Mouse (Mus musculus) cerebellum, adult 2 months (tissue): ENCODE measurements around the gene Shb. TPM values are rescaled to one million over a fixed set of nuclear protein-coding genes. Genes with fewer than 3 reads are reported as not detected.

Experiments used
- DNase-seq, 2 experiments: peaks; one replicate each; pipeline ENCODE4 v3.0.0; 2021
- H3K27ac ChIP-seq: fragments of 200-500 bp; 2 replicates; pipeline ENCODE4 v1.5.1; 2012; ENCODE audit warnings: low read length, control low read depth, inconsistent platforms; ENCODE audit not compliant: insufficient read depth
- H3K27me3 ChIP-seq: fragments of 200-500 bp; 2 replicates; pipeline ENCODE4 v1.6.1; 2012; ENCODE audit warnings: inconsistent platforms, mild to moderate bottlenecking, low read length, moderate library complexity; ENCODE audit not compliant: control insufficient read depth, insufficient read depth
- H3K4me1 ChIP-seq: fragments of 200-500 bp; 2 replicates; pipeline ENCODE4 v1.6.1; 2011; ENCODE audit warnings: low read length; ENCODE audit not compliant: control insufficient read depth, insufficient read depth
- H3K4me3 ChIP-seq: fragments of 200-500 bp; replicated peaks from 2 replicates; pipeline ENCODE3; 2011; ENCODE audit warnings: mild to moderate bottlenecking, low read depth, low read length, control low read depth; ENCODE audit not compliant: insufficient read depth
- CTCF ChIP-seq: fragments of 200-500 bp; IDR thresholded peaks from 2 replicates; pipeline ENCODE4 v1.5.1; 2011; ENCODE audit warnings: low read depth, mild to moderate bottlenecking, control low read depth, low read length, moderate library complexity, borderline replicate concordance; ENCODE audit not compliant: insufficient read depth
- POLR2A ChIP-seq: fragments of 200-500 bp; IDR thresholded peaks from 2 replicates; pipeline ENCODE4 v1.6.1; 2011; ENCODE audit warnings: low read length, control low read depth, borderline replicate concordance; ENCODE audit not compliant: insufficient read depth
- WGBS: fragments of 180-500 bp; shearing (Covaris S2); methylation state at CpG from one replicate; pipeline ENCODE4 v1.1.7; 2018; 5-methylcytosine and 5-hydroxymethylcytosine counted together
- polyA plus RNA-seq: library from polyadenylated mRNA; depleted of rRNA; stranded (reverse); fragments of >200 nt; gene quantifications from 2 replicates; pipeline ENCODE4 v1.2.3, GENCODE M21; 2012; rRNA removed

Gene Shb
- polyA plus RNA-seq, 1 experiment = 8.3 TPM

DNA sequence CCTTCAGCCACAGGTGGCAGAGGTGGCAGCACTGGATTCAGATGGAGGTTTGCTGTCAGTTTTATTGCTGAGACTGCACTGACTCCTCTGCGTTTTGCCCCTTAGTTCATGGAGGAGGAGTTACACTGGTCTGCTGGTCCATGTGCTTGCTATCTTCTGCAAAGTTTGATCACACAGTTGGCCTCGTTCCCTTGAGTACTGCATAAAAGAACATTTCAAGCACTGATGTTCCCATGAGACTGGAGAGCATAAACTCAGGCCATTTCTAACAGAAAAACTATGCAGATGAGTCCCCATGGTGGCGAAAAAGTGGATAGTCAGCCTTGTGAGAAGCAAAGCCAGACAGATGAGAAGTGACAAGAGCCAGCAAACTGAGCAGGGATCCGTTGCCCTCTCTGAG lies 155.7 kb downstream of the Shb start:
- DNase-seq = no peak
- TF ChIP-seq POLR2A (no peak), CTCF (no peak)
- H3K27ac ChIP-seq = no peak overlapping the region
- 65% methylated on average over 4 of the region's 4 CpGs for WGBS
- no peaks in the 10 kb centered on the region for H3K27me3 ChIP-seq
- no peaks in the 10 kb centered on the region for H3K4me1 ChIP-seq
- no peak overlapping the region for H3K4me3 ChIP-seq

DNA sequence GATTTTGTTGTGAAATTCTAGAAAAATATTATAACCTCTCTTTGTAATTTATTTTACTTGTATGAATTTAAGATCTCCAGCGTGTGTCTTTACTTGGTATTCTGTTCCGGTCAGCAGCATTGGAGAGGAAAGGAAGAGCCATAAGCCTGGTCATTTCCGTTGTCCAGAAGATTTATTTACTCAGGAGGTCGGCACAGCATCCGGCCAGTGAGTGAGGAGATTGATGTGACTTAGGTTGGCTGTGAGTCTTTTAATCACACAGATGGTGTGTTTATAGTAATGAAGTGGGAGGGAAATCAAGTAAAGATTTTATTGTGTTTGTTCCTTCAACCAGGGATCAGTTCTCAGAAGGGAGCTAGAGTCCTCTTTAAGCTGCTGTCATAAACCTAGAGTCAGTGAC lies 157.4 kb downstream of the Shb start:
- 87% methylated on average over 5 of the region's 5 CpGs for WGBS
- no peak for DNase-seq

More for the DNA sequence above, 157.4 kb downstream of the Shb start:
- H3K4me1 ChIP-seq = no peaks in the 10 kb centered on the region
- TF ChIP-seq POLR2A = no peak
- no peak for TF ChIP-seq CTCF
- H3K4me3 ChIP-seq = no peak overlapping the region
- H3K27ac ChIP-seq = no peak overlapping the region
- H3K27me3 ChIP-seq = no peaks in the 10 kb centered on the region

Other genes with a start within 250 kb of the Shb start
- gene Trmt10b, start 235.3 kb downstream of the Shb start, polyA plus RNA-seq = 14.8 and 15.4 TPM in 2 replicates
- 9.2 and 10.4 TPM in 2 replicates for gene Dcaf10, start 190.4 kb downstream of the Shb start, polyA plus RNA-seq
- 23.3 and 26.1 TPM in 2 replicates for gene Exosc3, start 189.7 kb downstream of the Shb start, polyA plus RNA-seq
- gene Slc25a51, start 123.7 kb downstream of the Shb start, polyA plus RNA-seq = 93.8 and 98.9 TPM in 2 replicates